Mouse (Mus musculus) mouse trophoblast stem cell (cell line): ENCODE data around the gene Fam43a.

Experiments
- in situ Hi-C, 2 experiments: fragments of 300-500 bp; cut with MseI, MboI; formaldehyde crosslinking; loops; 2 replicates in 1 of 2; 3 replicates in 1 of 2; pipeline ENCODE4 v1.15.1; 2025

Fam43a gene

GRCm38 (mm10) chr16:30595835-30596557 lies 3.5 kb upstream of the Fam43a start:
- in situ Hi-C loops, result loop anchor here (10.0 kb wide), 5 partner anchors 279 to 479 kb away; no protein-coding TSS in a partner anchor

- in situ Hi-C loops, result loop anchor here (10.0 kb wide), 5 partner anchors 278 to 478 kb away; no protein-coding TSS in a partner anchor
These were observed 2.4 kb upstream of the Fam43a start for GRCm38 (mm10) chr16:30596959-30597681.

- in situ Hi-C loops, result no loop called here
These were observed 1.0 kb downstream of the Fam43a start for GRCm38 (mm10) chr16:30600431-30601045.

- in situ Hi-C loops, result no loop called here
These were observed 1.7 kb downstream of the Fam43a start for GRCm38 (mm10) chr16:30601046-30601832.

- in situ Hi-C loops, result no loop called here
These were observed 2.4 kb downstream of the Fam43a start for GRCm38 (mm10) chr16:30601946-30602345.

- in situ Hi-C loops, result no loop called here
These were observed 3.4 kb downstream of the Fam43a start for GRCm38 (mm10) chr16:30602684-30603530.

GRCm38 (mm10) chr16:30603531-30603842 lies 4.0 kb downstream of the Fam43a start:
- in situ Hi-C loops, result no loop called here

- in situ Hi-C loops, result no loop called here
These were observed 4.7 kb downstream of the Fam43a start for GRCm38 (mm10) chr16:30604061-30604806.

GRCm38 (mm10) chr16:30604807-30605137 lies 5.2 kb downstream of the Fam43a start:
- in situ Hi-C loops, result no loop called here

- in situ Hi-C loops, result no loop called here
These were observed 6.0 kb downstream of the Fam43a start for GRCm38 (mm10) chr16:30605528-30605927.

- in situ Hi-C loops, result no loop called here
These were observed 8.3 kb downstream of the Fam43a start for GRCm38 (mm10) chr16:30607868-30608267.

GRCm38 (mm10) chr16:30611331-30611730 lies 11.8 kb downstream of the Fam43a start:
- in situ Hi-C loops, result no loop called here

GRCm38 (mm10) chr16:30613122-30613521 lies 13.6 kb downstream of the Fam43a start:
- in situ Hi-C loops, result no loop called here

- in situ Hi-C loops, result no loop called here
These were observed 14.6 kb downstream of the Fam43a start for GRCm38 (mm10) chr16:30614122-30614521.

GRCm38 (mm10) chr16:30614705-30615317 lies 15.3 kb downstream of the Fam43a start:
- in situ Hi-C loops, result no loop called here

- in situ Hi-C loops, result no loop called here
These were observed 16.8 kb downstream of the Fam43a start for GRCm38 (mm10) chr16:30616281-30616680.

- in situ Hi-C loops, result no loop called here
These were observed 24.1 kb downstream of the Fam43a start for GRCm38 (mm10) chr16:30623645-30624044.

- in situ Hi-C loops, result no loop called here
These were observed 25.1 kb downstream of the Fam43a start for GRCm38 (mm10) chr16:30624640-30625039.

- in situ Hi-C loops, result no loop called here
These were observed 28.2 kb downstream of the Fam43a start for GRCm38 (mm10) chr16:30627586-30628337.
